Mouse (Mus musculus): ENCODE results near the gene Pycr2.
"Not testable (repeated sequence)": the region's sequence is repeated elsewhere in the genome, so short reads cannot be mapped to it uniquely, and the experiment has no call there.

The Pycr2 gene

GRCm38 (mm10) chr1:180905876-180906275 is 1.8 kb downstream of the Pycr2 start:
- DNase-seq (ENCODE audit: low spot score), result no peak

GRCm38 (mm10) chr1:180906461-180907147 is 2.5 kb downstream of the Pycr2 start:
- DNase-seq (ENCODE audit: low spot score), result no peak

GRCm38 (mm10) chr1:180911138-180911537 is 7.0 kb downstream of the Pycr2 start:
- no peak for DNase-seq (ENCODE audit: low spot score)

DNA sequence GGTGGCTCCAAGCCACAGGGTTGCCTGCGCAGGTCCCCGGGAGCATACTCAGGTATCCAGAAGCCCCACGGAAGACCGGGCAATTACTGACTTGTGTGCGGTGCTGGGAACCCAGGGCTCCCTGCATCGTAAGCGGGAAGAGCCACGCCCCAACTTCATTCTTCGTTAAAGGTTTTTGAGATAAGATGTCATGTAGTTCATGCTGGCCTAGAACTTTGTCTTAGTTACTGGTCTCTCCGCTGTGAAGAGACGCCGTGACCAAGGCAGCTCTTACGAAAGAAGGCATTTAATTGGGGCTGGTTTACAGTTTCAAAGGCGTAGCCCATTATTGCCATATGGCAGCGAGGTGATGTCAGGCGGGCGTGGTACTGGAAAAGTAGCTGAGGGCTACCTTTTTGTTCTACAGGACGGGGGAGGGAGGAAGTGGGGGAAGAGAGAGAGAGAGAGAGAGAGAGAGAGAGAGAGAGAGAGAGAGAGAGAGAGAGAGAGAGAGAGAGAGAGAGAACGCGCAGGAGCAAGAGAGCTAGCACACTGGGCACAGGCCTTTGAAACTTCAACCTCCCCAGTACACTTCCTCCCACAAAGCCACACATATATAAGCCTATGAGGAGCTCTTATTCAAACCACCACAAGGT is 7.7 kb downstream of the Pycr2 start:
- no peak for DNase-seq (ENCODE audit: low spot score)

DNA sequence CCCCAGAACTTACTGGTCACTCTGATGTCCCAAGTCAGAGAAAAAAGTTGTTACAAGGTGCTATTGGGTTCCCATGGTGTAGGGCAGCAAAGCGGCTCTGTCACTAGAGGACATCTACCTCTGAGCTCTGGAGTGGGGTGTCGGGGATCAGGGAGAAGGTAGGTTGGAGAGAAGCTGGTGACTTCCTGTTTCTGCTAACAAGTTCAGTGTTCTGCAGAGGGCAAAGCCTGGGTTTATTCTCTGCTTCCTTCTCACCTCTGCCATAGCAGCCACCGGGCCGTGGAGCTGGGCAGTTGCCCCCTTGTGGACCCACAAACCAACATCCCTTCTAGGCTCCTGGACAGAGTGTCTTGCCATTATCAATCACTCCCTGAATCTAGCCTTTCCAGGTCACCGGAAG is 8.7 kb downstream of the Pycr2 start:
- DNase-seq (ENCODE audit: low spot score), result no peak

GRCm38 (mm10) chr1:180913797-180914196 is 9.7 kb downstream of the Pycr2 start:
- no peak for DNase-seq (ENCODE audit: low spot score)

DNA sequence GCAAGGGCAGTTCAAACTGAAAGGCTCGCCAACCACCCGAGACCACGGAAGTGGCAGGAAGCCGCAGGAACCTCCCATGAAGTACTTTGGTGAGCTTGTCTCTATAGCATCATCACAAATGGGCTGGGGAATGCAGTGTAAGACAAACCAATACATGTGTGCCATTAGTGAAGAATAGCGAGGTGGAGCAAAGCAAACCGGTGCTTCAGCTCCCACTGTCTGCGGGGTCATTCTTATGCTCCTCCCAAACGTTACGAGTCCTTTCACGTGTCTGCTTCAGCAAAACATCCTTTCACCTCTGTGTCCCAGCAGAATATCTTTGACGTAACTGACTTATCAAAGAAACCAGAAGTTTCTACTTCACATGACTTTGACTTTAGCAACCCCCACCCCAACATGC is 12.3 kb downstream of the Pycr2 start:
- DNase-seq (ENCODE audit: low spot score), result no peak

GRCm38 (mm10) chr1:180917053-180917452 is 13.0 kb downstream of the Pycr2 start:
- no peak for DNase-seq (ENCODE audit: low spot score)

DNA sequence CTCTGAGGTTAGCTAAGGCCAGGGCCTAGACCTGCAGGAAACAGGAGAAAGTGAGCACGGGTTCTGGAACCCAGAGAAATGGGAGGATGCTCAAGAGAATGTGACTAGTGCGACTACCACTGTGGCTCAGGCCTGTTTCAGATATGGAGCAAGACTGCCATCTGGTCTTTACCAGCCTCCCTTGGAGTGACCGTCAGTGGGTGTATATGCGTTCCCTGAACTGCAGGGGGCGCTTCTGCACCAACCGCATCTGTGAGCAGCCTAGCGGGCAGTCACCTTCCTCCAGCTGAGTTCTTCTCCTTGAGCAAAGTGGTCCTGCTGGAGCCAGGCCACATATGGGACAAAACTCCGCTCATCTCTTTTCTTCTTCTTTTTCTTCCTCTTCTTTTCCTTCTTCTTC is 15.6 kb downstream of the Pycr2 start:
- no peak for DNase-seq (ENCODE audit: low spot score)

DNA sequence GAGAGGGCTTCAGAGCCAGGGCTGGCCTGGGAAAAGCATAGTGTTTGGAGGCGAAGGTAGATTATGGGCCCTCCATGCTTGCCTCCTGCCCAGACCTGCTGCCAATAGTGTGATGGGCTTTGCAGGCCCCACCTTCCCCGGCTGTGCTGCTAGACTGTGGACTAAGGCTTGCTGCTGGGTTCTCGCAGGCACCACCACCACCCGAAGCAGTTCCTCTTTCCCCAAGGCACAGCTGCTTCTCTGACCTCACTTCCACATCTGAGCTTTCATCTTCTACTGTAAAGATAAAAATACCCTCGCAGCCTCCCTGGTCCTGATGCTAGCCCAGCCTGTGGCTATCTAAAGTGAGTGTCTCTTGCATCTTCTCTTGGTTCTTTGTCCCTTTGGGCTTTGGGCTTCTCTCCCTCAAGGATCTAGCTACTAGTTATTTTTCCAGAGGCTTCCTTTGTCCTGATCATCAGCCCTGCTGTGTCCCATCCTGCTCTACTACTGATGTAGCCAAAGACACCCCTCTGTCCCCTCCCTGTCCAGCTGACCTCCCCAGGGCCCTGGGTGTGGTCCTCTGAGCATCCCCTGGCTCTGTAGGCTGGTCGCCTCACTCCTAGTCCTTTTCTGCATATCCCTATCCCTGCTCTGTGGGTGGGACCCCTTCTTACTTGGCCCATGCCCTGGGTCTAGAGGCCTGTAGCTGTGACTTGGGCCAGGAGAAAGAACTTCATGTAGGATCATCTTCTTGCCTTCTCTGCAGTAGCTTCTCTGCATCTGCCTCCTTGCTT is 18.4 kb downstream of the Pycr2 start:
- no peak for DNase-seq (ENCODE audit: low spot score)

DNA sequence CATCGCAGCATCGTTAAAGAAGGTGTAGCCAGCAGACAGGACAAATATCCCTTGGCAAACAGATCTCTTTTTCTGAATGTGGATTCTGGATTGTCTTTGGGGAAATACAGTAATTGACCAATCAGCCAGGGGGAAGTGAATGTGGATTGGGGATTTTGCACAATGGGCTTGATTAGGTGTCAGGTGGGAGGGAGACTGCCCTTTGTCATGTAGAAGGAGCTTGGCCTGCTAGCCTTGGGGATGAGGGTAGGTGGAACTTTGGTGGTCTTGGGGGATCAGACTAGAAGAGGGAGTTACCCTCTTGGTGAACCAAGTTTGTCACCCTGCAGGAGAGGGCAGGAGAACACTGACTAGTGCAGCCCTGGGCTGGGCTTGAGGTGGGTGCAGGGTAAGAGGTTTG is 20.6 kb downstream of the Pycr2 start:
- no peak for DNase-seq (ENCODE audit: low spot score)

GRCm38 (mm10) chr1:180926286-180926685 is 22.2 kb downstream of the Pycr2 start:
- DNase-seq (ENCODE audit: low spot score), result no peak

DNA sequence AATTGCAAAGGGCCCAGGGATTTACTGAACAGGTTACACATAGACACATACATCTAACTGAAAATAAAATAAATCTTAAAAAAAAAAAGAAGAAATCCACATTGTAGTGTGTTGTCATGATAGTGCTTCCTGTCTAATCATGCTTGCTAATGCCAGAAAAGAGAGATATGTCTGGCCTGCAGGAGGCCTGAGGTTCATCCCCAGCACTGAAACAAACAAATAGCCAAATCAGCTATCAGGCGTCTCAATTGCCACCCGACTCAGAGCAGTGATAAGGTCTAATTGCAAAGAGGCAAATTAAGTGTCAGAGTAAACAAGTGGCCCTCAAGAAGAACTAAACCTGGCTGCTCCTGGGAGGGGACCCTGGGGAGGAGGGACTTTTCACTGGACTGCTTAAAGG is 25.5 kb downstream of the Pycr2 start:
- no peak for DNase-seq (ENCODE audit: low spot score)

GRCm38 (mm10) chr1:180931106-180931505 is 27.0 kb downstream of the Pycr2 start:
- DNase-seq (ENCODE audit: low spot score), result no peak

- DNase-seq (ENCODE audit: low spot score), result no peak
These were observed 29.6 kb downstream of the Pycr2 start for GRCm38 (mm10) chr1:180933659-180934058.

GRCm38 (mm10) chr1:180934467-180935419 is 30.6 kb downstream of the Pycr2 start, which contains the start of gene Lefty1:
Gene Lefty1, plus strand, starts transcription at chr1:180935022.
- DNase-seq (ENCODE audit: low spot score), result no peak

DNA sequence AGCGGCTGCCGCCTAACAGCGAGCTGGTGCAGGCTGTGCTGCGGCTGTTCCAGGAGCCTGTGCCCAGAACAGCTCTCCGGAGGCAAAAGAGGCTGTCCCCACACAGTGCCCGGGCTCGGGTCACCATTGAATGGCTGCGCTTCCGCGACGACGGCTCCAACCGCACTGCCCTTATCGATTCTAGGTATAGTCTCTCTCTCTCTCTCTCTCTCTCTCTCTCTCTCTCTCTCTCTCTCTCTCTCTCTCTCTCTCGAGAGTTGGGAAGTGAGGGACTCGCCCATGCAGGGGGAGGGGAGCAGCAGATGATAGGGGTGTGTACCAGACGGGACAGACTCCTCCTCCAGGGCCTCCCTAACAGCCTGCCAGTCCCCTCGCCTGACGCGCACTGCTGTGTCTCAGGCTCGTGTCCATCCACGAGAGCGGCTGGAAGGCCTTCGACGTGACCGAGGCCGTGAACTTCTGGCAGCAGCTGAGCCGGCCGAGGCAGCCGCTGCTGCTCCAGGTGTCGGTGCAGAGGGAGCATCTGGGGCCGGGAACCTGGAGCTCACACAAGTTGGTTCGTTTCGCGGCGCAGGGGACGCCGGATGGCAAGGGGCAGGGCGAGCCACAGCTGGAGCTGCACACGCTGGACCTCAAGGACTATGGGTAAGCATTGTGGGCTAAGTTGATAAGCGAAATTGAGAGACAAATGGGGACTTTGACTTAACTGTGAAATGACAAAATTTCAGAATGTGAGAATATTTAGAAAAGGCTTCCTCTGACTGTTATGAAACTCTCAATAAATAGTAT is 32.7 kb downstream of the Pycr2 start:
- not testable (repeated sequence) for DNase-seq (ENCODE audit: low spot score)

DNA sequence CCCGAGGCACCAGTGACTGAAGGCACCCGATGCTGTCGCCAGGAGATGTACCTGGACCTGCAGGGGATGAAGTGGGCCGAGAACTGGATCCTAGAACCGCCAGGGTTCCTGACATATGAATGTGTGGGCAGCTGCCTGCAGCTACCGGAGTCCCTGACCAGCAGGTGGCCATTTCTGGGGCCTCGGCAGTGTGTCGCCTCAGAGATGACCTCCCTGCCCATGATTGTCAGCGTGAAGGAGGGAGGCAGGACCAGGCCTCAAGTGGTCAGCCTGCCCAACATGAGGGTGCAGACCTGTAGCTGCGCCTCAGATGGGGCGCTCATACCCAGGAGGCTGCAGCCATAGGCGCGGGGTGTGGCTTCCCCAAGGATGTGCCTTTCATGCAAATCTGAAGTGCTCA is 33.5 kb downstream of the Pycr2 start:
- not testable (repeated sequence) for DNase-seq (ENCODE audit: low spot score)

DNA sequence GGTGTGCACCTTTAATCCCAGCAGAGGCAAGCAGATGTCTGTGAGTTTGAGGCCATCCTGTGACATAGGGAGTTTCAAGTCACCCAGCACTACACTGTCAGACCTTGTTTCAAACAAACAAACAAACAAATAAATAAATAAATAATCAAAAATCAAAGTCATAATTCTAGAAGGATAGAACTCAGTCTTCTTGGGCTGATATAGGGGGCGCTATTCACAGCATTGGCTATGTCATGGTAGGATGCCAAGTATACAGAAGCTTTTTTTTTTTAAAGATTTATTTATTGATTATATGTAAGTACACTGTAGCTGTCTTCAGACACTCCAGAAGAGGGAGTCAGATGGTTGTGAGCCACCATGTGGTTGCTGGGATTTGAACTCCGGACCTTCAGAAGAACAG is 34.7 kb downstream of the Pycr2 start:
- DNase-seq (ENCODE audit: low spot score), result not testable (repeated sequence)

DNA sequence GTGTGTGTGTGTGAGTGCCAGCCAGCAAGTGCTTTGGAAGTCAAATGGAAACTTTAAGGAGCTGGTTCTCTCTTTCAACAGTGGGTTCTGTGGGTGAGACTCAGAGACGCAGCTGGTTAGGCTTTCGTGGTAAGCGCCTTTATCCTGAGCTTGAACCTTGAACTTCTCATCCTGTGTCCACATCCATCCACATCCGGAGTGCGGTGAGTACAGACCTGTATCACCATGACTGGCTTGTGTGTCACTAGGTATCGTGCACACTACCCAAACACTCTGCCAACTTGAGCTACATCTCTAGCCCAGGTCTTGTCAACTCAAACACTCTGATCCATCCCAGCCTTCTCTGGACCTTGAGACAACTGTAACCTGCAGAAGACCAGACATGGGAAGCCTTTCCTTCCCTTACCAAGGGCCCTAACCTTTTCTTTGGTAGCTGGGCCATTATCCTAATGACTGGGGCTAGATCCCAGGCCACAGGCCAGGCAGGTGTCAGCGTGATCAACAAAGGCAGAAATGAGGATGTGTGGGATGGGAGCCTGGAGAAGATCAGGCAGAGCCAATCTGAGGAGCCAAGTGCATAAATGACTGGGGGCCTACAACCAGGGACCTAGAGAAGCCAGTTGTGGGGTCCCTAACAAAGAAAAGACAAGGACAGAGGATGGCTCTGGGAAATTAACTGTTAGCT is 36.8 kb downstream of the Pycr2 start:
- DNase-seq (ENCODE audit: low spot score), result no peak

GRCm38 (mm10) chr1:180941726-180942125 is 37.6 kb downstream of the Pycr2 start:
- DNase-seq (ENCODE audit: low spot score), result no peak
